Mouse (Mus musculus): ENCODE data around the gene Ulk3. TPM values are rescaled to one million over a fixed set of nuclear protein-coding genes. Genes with fewer than 3 reads are reported as not detected.

Ulk3 gene
- total and polyA plus RNA-seq, 3 experiments: 5.0 to 11.9 TPM; not detected in 1

GRCm38 (mm10) chr9:57643856-57644180, 54.6 kb downstream of the Ulk3 start:
- peak overlapping the region; percentile 85 to 89 for H3K4me3 ChIP-seq (ENCODE audit: control insufficient read depth in 1 of 2, insufficient read depth in 1 of 2, low read depth in 2 of 2, low read length in 2 of 2)
- H3K27ac ChIP-seq (ENCODE audit: control insufficient read depth, low read depth, low read length): peak overlapping the region; percentile 84
- peaks cover 67% of the 10 kb centered on the region for H3K79me2 ChIP-seq (ENCODE audit: control insufficient read depth, insufficient read depth, low read length, poor library complexity)
- H3K9ac ChIP-seq (ENCODE audit: control insufficient read depth, low read depth, low read length, poor library complexity, severe bottlenecking): peak overlapping the region; percentile 98
- H3K9me3 ChIP-seq (replicated peaks; ENCODE audit: insufficient read depth, low read length): no peaks in the 10 kb centered on the region
- H3K27me3 ChIP-seq (ENCODE audit: control insufficient read depth in 1 of 2, insufficient read depth in 2 of 2, low read length in 2 of 2): no peaks in the 10 kb centered on the region
- H3K36me3 ChIP-seq (ENCODE audit: control insufficient read depth in 1 of 2, insufficient read depth in 2 of 2, low read length in 2 of 2): peaks cover 0 to 54% of the 10 kb centered on the region in 2 experiments; a peak in 3 of 4 replicates
- peak; percentile 91 for DNase-seq (ENCODE audit: low read depth, low spot score)
- peaks cover 32 to 71% of the 10 kb centered on the region in 2 experiments for H3K4me1 ChIP-seq (ENCODE audit: control insufficient read depth in 1 of 2, insufficient read depth in 2 of 2, low read length in 2 of 2)
- peak; percentile 81 for TF ChIP-seq ETS1 (IDR thresholded peaks at IDR 0.05; ENCODE audit: low read depth, low read length)
- no peak for TF ChIP-seq UBTF (IDR thresholded peaks at IDR 0.05; ENCODE audit: borderline replicate concordance, insufficient read depth, low read depth, low read length)
- no peak for TF ChIP-seq ZNF384 (IDR thresholded peaks at IDR 0.05; ENCODE audit: low read depth, low read length)
- TF ChIP-seq NRF1 (IDR thresholded peaks at IDR 0.05; ENCODE audit: insufficient read depth, low read depth, low read length, poor library complexity, severe bottlenecking): no peak
- no peak for TF ChIP-seq E2F4 (IDR thresholded peaks at IDR 0.05; ENCODE audit: borderline replicate concordance, low read depth, low read length)
- no peak for TF ChIP-seq CHD1 (IDR thresholded peaks at IDR 0.05; ENCODE audit: low read depth, low read length)
- TF ChIP-seq GABPA (IDR thresholded peaks at IDR 0.05; ENCODE audit: low read depth, low read length): no peak
- 0 out of 2 replicates have a peak, but pooled peaks have one; percentile 24 for TF ChIP-seq POLR2AphosphoS5 (IDR thresholded peaks at IDR 0.05; ENCODE audit: borderline replicate concordance, low read depth, low read length)
- no peak; the same call in 1 of the 2 replicates for TF ChIP-seq BHLHE40 (IDR thresholded peaks at IDR 0.05; ENCODE audit: borderline replicate concordance, low read depth, low read length)
- peak; percentile 92 for TF ChIP-seq GATA1 (IDR thresholded peaks at IDR 0.05; ENCODE audit: low read depth, low read length)
- peak; percentile 99 for TF ChIP-seq MAX (IDR thresholded peaks at IDR 0.05; ENCODE audit: low read length)
- TF ChIP-seq HCFC1 (IDR thresholded peaks at IDR 0.05; ENCODE audit: low read depth, low read length): no peak
- TF ChIP-seq MAZ (IDR thresholded peaks at IDR 0.05; ENCODE audit: low read depth, low read length): no peak; the same call in 1 of the 2 replicates
- TF ChIP-seq SIN3A (IDR thresholded peaks at IDR 0.05; ENCODE audit: low read length): peak; percentile 92
- TF ChIP-seq ZMIZ1 (IDR thresholded peaks at IDR 0.05; ENCODE audit: low read depth, low read length): 0 out of 2 replicates have a peak, but pooled peaks have one; percentile 11
- no peak for TF ChIP-seq MEF2A (IDR thresholded peaks at IDR 0.05; ENCODE audit: extremely low read depth, insufficient replicate concordance, low read depth, low read length, poor library complexity, severe bottlenecking)
- no peak for TF ChIP-seq RAD21 (IDR thresholded peaks at IDR 0.05; ENCODE audit: low read depth, low read length)
- peak; percentile 60; the same call in 1 of the 2 replicates for TF ChIP-seq NELFE (IDR thresholded peaks at IDR 0.05; ENCODE audit: low read depth, low read length)
- TF ChIP-seq ZKSCAN1 (IDR thresholded peaks at IDR 0.05; ENCODE audit: low read depth, low read length): no peak
- TF ChIP-seq EP300 (IDR thresholded peaks at IDR 0.05; ENCODE audit: low read depth in 1 of 2, low read length in 2 of 2): peak; percentile 74 to 87
- TF ChIP-seq POLR2AphosphoS2 (IDR thresholded peaks at IDR 0.05; ENCODE audit: low read length): peak; percentile 66; the same call in 1 of the 2 replicates
- peak; percentile 89 for TF ChIP-seq TBP (IDR thresholded peaks at IDR 0.05; ENCODE audit: low read depth, low read length)
- no peak for TF ChIP-seq USF2 (IDR thresholded peaks at IDR 0.05; ENCODE audit: borderline replicate concordance in 1 of 2, insufficient read depth in 1 of 2, low read depth in 1 of 2, low read length in 2 of 2)
- no peak for TF ChIP-seq MYB (IDR thresholded peaks at IDR 0.05; ENCODE audit: low read depth, low read length)
- no peak for TF ChIP-seq SMC3 (IDR thresholded peaks at IDR 0.05; ENCODE audit: low read depth, low read length)
- TF ChIP-seq CTCF (IDR thresholded peaks at IDR 0.05 in 2 of 3, conservative IDR thresholded peaks at IDR 0.05 in 1 of 3; ENCODE audit: control insufficient read depth in 1 of 3, insufficient read depth in 1 of 3, low read depth in 2 of 3, low read length in 3 of 3, poor library complexity in 1 of 3, severe bottlenecking in 1 of 3): no peak
- no peak for TF ChIP-seq CHD2 (IDR thresholded peaks at IDR 0.05; ENCODE audit: low read length)
- no peak for TF ChIP-seq MAFK (IDR thresholded peaks at IDR 0.05; ENCODE audit: borderline replicate concordance, low read depth, low read length)
- TF ChIP-seq MYC (IDR thresholded peaks at IDR 0.05; ENCODE audit: low read depth, low read length): peak; percentile 99
- no peak for TF ChIP-seq KAT2A (conservative IDR thresholded peaks at IDR 0.05; ENCODE audit: low read depth, low read length)
- TF ChIP-seq ELF1 (IDR thresholded peaks at IDR 0.05; ENCODE audit: low read depth, low read length): peak; percentile 61; the same call in 1 of the 2 replicates
- peak; percentile 83 for TF ChIP-seq USF1 (IDR thresholded peaks at IDR 0.05; ENCODE audit: low read depth, low read length)
- no peak for TF ChIP-seq ZC3H11A (IDR thresholded peaks at IDR 0.05; ENCODE audit: low read depth, low read length)
- TF ChIP-seq JUND (IDR thresholded peaks at IDR 0.05; ENCODE audit: low read depth, low read length): no peak
- TF ChIP-seq TAL1 (IDR thresholded peaks at IDR 0.05; ENCODE audit: low read length): peak; percentile 98
- peak in 1 of 2 experiments; percentile 81; a peak in 2 of 4 replicates for TF ChIP-seq POLR2A (IDR thresholded peaks at IDR 0.05; ENCODE audit: control insufficient read depth in 1 of 2, insufficient read depth in 1 of 2, low read depth in 1 of 2, low read length in 2 of 2, poor library complexity in 1 of 2)
- TF ChIP-seq MXI1 (IDR thresholded peaks at IDR 0.05; ENCODE audit: low read depth, low read length): peak; percentile 99
- peak; percentile 89 for TF ChIP-seq TCF12 (IDR thresholded peaks at IDR 0.05; ENCODE audit: low read depth, low read length)
